Mouse (Mus musculus) kidney, embryonic 15.5 days (tissue): ENCODE measurements around the gene Ppat. TPM values are rescaled to one million over a fixed set of nuclear protein-coding genes. Genes with fewer than 3 reads are reported as not detected.

Experiments
- ATAC-seq: fragments of 200-750 bp; cut with Nextera tagmentation; replicated peaks from 2 replicates; pipeline ENCODE4 v1.8.0; 2017; ENCODE audit warnings: moderate TSS enrichment; ENCODE audit not compliant: low FRiP score
- H3K27ac ChIP-seq: fragments of 300-500 bp; sonication (generic); 2 replicates; pipeline ENCODE4 v1.5.1; 2015; ENCODE audit warnings: mild to moderate bottlenecking, inconsistent platforms
- H3K27me3 ChIP-seq: fragments of 300-500 bp; sonication (generic); 2 replicates; pipeline ENCODE4 v1.6.1; 2015; ENCODE audit warnings: inconsistent platforms
- H3K36me3 ChIP-seq: fragments of 300-500 bp; sonication (generic); 2 replicates; pipeline ENCODE4 v1.6.1; 2015; ENCODE audit warnings: inconsistent platforms
- H3K4me1 ChIP-seq: fragments of 300-500 bp; sonication (generic); 2 replicates; pipeline ENCODE4 v1.6.1; 2015; ENCODE audit warnings: inconsistent platforms
- H3K4me2 ChIP-seq: fragments of 300-500 bp; sonication (generic); 2 replicates; pipeline ENCODE4 v1.6.1; 2015; ENCODE audit warnings: moderate library complexity, mild to moderate bottlenecking, inconsistent platforms
- H3K4me3 ChIP-seq: fragments of 300-500 bp; sonication (generic); replicated peaks from 2 replicates; pipeline ENCODE4 v1.5.1; 2015; ENCODE audit warnings: mild to moderate bottlenecking, inconsistent platforms
- H3K9ac ChIP-seq: fragments of 300-500 bp; sonication (generic); 2 replicates; pipeline ENCODE4 v1.6.1; 2015; ENCODE audit warnings: mild to moderate bottlenecking, inconsistent platforms
- H3K9me3 ChIP-seq: fragments of 300-500 bp; sonication (generic); replicated peaks from 2 replicates; pipeline ENCODE4 v1.6.1; 2016; ENCODE audit warnings: inconsistent platforms
- WGBS: fragments of 180-500 bp; shearing (Covaris S2); methylation state at CpG from one replicate; pipeline ENCODE4 v1.1.7; 2015; ENCODE audit warnings: mixed read lengths; 5-methylcytosine and 5-hydroxymethylcytosine counted together
- polyA plus RNA-seq: library from polyadenylated mRNA; unstranded; fragments of >200 nt; fragmentation: Nextera tagmentation; extraction: Ambion mirVana; gene quantifications from 2 replicates; pipeline ENCODE4 v1.2.1, GENCODE M21; 2015

Ppat gene
- polyA plus RNA-seq, 1 experiment from 2014 or later: 40.1 TPM

- WGBS: under 1% methylated on average over 47 of the region's 47 CpGs
- Histone ChIP-seq H3K27me3 (no peaks in the 10 kb centered on the region), H3K4me1 (peaks cover 11% of the 10 kb centered on the region), H3K9ac (peak within 1 kb of the TSS; percentile 68), H3K4me3 (peak within 1 kb of the TSS; percentile 75), H3K4me2 (peak within 1 kb of the TSS; percentile 65), H3K36me3 (peaks cover 14% of the 10 kb centered on the region), H3K9me3 (no peaks in the 10 kb centered on the region), H3K27ac (peak within 1 kb of the TSS; percentile 86)
- ATAC-seq: peak; percentile 97
These were observed 45.8 kb downstream of the Ppat start, which contains the start of gene Aasdh for GRCm38 (mm10) chr5:76905405-76906154. Aasdh (minus strand) TSS chr5:76905514.

DNA sequence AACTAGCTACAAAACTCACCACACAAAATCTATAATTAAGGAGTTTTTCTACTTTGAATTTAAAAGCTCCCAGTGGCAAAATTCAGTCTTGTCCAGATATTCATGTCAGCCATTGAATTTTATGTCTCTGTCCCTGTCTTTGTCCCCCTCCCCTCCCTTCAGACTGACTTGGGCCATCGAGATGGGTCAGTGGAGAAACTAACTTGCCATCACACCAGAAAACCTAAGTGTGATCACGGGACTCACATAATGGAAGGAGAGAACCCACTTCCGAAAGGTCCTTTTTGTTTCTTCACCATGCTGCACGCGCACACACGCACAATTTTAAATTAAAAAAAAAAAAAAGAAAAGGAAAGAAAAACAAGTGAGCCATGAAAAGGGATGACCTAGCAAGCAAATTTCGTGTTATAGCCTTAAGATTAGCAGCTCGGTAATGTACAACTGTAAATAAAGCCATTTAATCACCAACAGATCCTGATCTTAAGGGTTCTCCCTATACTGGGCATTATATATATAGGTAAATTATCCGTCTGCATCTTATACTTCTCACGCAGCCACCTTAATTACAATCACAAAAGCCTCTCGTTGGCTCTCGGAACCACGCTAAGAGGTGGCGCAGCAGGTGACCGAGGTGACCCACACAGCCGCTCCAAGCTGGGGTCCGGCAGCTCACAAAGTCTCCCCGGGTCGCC is 46.5 kb downstream of the Ppat start:
- Histone ChIP-seq H3K4me2 (peak overlapping the region; percentile 65), H3K9ac (peak overlapping the region; percentile 68), H3K4me3 (peak overlapping the region; percentile 75), H3K27ac (peak overlapping the region; percentile 86), H3K4me1 (peaks cover 11% of the 10 kb centered on the region), H3K9me3 (no peaks in the 10 kb centered on the region), H3K36me3 (peaks cover 10% of the 10 kb centered on the region), H3K27me3 (no peaks in the 10 kb centered on the region)
- ATAC-seq: no peak
- under 1% methylated on average over 19 of the region's 19 CpGs for WGBS

DNA sequence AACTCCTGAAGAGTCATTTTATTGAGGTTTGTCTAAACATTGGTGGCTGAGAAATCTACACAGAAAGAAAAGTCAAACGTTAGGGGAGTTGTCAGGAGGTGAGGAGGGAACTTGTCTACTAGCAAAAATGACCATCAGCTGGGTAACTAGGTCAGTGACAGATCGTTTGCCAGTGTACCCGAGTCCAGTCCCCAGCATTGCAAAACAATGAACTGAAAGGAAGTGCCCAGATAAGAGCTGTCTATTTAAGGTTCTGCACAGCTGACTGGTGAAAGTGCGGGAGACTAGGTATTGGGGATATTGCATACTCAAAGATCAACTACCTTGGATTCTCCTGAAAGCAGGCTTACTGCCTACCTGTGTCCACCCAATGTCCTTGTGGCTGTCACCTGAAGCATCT is 49.2 kb downstream of the Ppat start:
- Histone ChIP-seq H3K4me3 (no peak overlapping the region), H3K4me1 (peaks cover 11% of the 10 kb centered on the region), H3K27me3 (no peaks in the 10 kb centered on the region), H3K9ac (no peak overlapping the region), H3K9me3 (no peaks in the 10 kb centered on the region), H3K36me3 (peaks cover 19% of the 10 kb centered on the region; the same call in 1 of the 2 replicates), H3K4me2 (no peak overlapping the region), H3K27ac (no peak overlapping the region)
- 84% methylated on average over 4 of the region's 4 CpGs for WGBS
- ATAC-seq: no peak

- no peak overlapping the region for H3K9ac ChIP-seq
- no peak overlapping the region for H3K4me3 ChIP-seq
- H3K27ac ChIP-seq: no peak overlapping the region
- ATAC-seq: no peak
- WGBS: 82% methylated on average over 2 of the region's 2 CpGs
- no peak overlapping the region for H3K4me2 ChIP-seq
- no peaks in the 10 kb centered on the region for H3K9me3 ChIP-seq
- H3K36me3 ChIP-seq: peaks cover 61% of the 10 kb centered on the region
- no peaks in the 10 kb centered on the region for H3K4me1 ChIP-seq
- no peaks in the 10 kb centered on the region for H3K27me3 ChIP-seq
These were observed 58.3 kb downstream of the Ppat start for GRCm38 (mm10) chr5:76893084-76893483.

GRCm38 (mm10) chr5:76892608-76893007 is 58.8 kb downstream of the Ppat start:
- no peaks in the 10 kb centered on the region for H3K9me3 ChIP-seq
- no peaks in the 10 kb centered on the region for H3K4me1 ChIP-seq
- H3K4me3 ChIP-seq: no peak overlapping the region
- no peaks in the 10 kb centered on the region for H3K27me3 ChIP-seq
- no peak overlapping the region for H3K9ac ChIP-seq
- no peak overlapping the region for H3K4me2 ChIP-seq
- WGBS: 86% methylated on average over 2 of the region's 2 CpGs
- ATAC-seq: no peak
- H3K36me3 ChIP-seq: peaks cover 61% of the 10 kb centered on the region
- H3K27ac ChIP-seq: no peak overlapping the region

GRCm38 (mm10) chr5:76887011-76887410 is 64.4 kb downstream of the Ppat start:
- Histone ChIP-seq H3K9me3 (no peaks in the 10 kb centered on the region), H3K4me2 (no peak overlapping the region), H3K27ac (no peak overlapping the region), H3K36me3 (peaks cover 71% of the 10 kb centered on the region), H3K27me3 (no peaks in the 10 kb centered on the region), H3K4me1 (no peaks in the 10 kb centered on the region), H3K9ac (no peak overlapping the region), H3K4me3 (no peak overlapping the region)
- WGBS: 96% methylated on average over 2 of the region's 2 CpGs
- ATAC-seq: no peak

- Histone ChIP-seq H3K9ac (no peak overlapping the region), H3K27me3 (no peaks in the 10 kb centered on the region), H3K36me3 (peaks cover 60% of the 10 kb centered on the region), H3K4me1 (no peaks in the 10 kb centered on the region), H3K9me3 (no peaks in the 10 kb centered on the region), H3K4me2 (no peak overlapping the region), H3K27ac (no peak overlapping the region), H3K4me3 (no peak overlapping the region)
- 85% methylated on average over 1 of the region's 1 CpGs for WGBS
- no peak for ATAC-seq
These were observed 67.3 kb downstream of the Ppat start for GRCm38 (mm10) chr5:76884107-76884506.

- ATAC-seq: no peak
- Histone ChIP-seq H3K36me3 (peaks cover 55% of the 10 kb centered on the region), H3K4me2 (no peak overlapping the region), H3K27me3 (no peaks in the 10 kb centered on the region), H3K9ac (no peak overlapping the region), H3K4me1 (no peaks in the 10 kb centered on the region), H3K9me3 (no peaks in the 10 kb centered on the region), H3K4me3 (no peak overlapping the region), H3K27ac (no peak overlapping the region)
- WGBS: 82% methylated on average over 25 of the region's 25 CpGs
These were observed 75.1 kb downstream of the Ppat start for GRCm38 (mm10) chr5:76876106-76876758.

DNA sequence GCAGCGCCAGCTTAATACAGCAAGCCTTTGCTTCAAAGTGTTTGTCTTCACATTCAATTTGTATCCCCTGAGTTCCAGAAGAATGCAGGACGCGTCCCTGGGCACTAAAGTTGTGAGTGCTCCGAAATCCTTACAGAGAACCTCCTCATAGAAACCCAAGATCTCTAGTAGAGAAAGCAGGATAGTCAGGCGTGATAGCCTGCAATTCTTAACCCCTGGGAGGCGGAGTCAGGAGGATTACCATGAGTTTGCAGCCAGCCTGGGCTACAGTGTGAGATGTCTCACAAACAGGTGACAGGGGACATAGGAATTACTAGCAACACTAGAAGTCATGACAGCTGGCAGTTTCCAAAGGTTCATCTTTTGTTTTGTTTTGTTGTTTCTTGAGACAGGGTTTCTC is 81.8 kb downstream of the Ppat start:
- H3K27ac ChIP-seq: no peak overlapping the region
- peak overlapping the region; percentile 43 for H3K4me3 ChIP-seq
- no peaks in the 10 kb centered on the region for H3K27me3 ChIP-seq
- WGBS: 51% methylated on average over 6 of the region's 6 CpGs
- H3K9me3 ChIP-seq: no peaks in the 10 kb centered on the region
- H3K36me3 ChIP-seq: peaks cover 43% of the 10 kb centered on the region
- H3K4me1 ChIP-seq: peaks cover 3% of the 10 kb centered on the region; the same call in 1 of the 2 replicates
- no peak for ATAC-seq
- peak overlapping the region; percentile 61 for H3K4me2 ChIP-seq
- no peak overlapping the region for H3K9ac ChIP-seq

DNA sequence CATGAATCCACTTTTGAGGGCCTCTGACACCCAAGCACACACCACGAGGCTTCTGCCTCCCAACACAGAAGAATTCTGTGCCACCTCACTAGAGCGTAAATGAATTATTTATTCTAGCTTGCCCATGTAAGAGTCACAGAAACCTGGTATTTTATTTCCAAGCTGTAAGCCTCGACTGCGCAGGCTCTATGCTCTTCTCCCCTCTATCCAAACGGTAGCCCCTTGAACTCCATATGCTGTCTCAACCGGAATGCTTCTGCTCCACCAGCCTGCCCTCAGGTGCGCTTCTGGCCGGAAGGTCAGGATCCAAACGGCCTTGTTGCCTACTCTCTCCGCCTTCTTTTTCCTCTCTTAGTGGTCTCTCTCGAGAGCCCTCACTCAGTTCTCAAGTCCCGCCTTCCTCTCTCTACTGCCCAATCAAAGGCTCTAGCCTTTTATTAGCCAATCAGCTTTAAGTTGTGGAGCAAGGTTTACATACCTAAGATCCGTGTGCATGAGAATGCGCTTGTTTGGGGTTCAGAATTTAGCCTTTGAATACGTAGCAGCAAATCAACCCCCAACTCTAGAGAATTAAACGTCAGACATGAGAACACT is 82.6 kb downstream of the Ppat start:
- Histone ChIP-seq H3K9ac (no peak overlapping the region), H3K27ac (no peak overlapping the region), H3K9me3 (no peaks in the 10 kb centered on the region), H3K27me3 (no peaks in the 10 kb centered on the region), H3K36me3 (peaks cover 38% of the 10 kb centered on the region), H3K4me1 (peaks cover 3% of the 10 kb centered on the region; the same call in 1 of the 2 replicates), H3K4me3 (peak overlapping the region; percentile 43), H3K4me2 (peak overlapping the region; percentile 61)
- 22% methylated on average over 16 of the region's 16 CpGs for WGBS
- peak; percentile 89 for ATAC-seq

DNA sequence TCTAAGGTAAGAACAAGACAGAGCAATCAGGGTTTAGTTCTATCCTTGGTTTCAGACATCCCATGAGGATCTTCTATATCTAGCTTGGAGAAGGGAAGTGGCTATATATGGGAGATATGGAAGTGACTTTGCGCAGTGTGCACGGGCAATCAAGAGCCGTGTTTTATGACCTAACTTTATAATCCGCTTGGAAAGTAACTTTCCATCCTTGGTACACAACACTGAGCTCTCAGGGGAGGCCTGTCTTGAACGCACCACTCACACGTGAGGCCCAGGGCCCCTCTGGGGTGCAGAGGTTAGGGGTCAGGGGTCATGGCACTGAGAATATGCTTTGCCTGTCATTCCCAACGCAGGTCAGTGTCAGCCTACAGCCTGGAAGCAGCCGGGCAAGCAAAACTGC is 84.6 kb downstream of the Ppat start:
- 56% methylated on average over 8 of the region's 8 CpGs for WGBS
- H3K36me3 ChIP-seq: peaks cover 27% of the 10 kb centered on the region
- no peak overlapping the region for H3K4me2 ChIP-seq
- no peak overlapping the region for H3K27ac ChIP-seq
- H3K4me3 ChIP-seq: no peak overlapping the region
- H3K27me3 ChIP-seq: no peaks in the 10 kb centered on the region
- H3K9ac ChIP-seq: no peak overlapping the region
- H3K4me1 ChIP-seq: peaks cover 3% of the 10 kb centered on the region; the same call in 1 of the 2 replicates
- ATAC-seq: no peak; the same call in 1 of the 2 replicates
- H3K9me3 ChIP-seq: no peaks in the 10 kb centered on the region
